Mouse (Mus musculus) stomach, embryonic 16.5 days (tissue): Measurements from ENCODE around the gene Terf2. TPM values are rescaled to one million over a fixed set of nuclear protein-coding genes. Genes with fewer than 3 reads are reported as not detected.

Source experiments
- ATAC-seq: fragments of 200-750 bp; cut with Nextera tagmentation; 2 replicates; pipeline ENCODE4 v1.8.0; 2017; ENCODE audit warnings: moderate number of reproducible peaks, moderate TSS enrichment; ENCODE audit not compliant: insufficient read depth, low FRiP score
- H3K27ac ChIP-seq: fragments of 300-500 bp; sonication (generic); 2 replicates; pipeline ENCODE4 v1.5.1; 2014; ENCODE audit warnings: low read length
- H3K27me3 ChIP-seq: fragments of 300-500 bp; sonication (generic); 2 replicates; pipeline ENCODE4 v1.6.1; 2014; ENCODE audit warnings: low read length, control low read depth, mixed read lengths; ENCODE audit not compliant: control insufficient read depth, insufficient read depth
- H3K36me3 ChIP-seq: fragments of 300-500 bp; sonication (generic); 2 replicates; pipeline ENCODE4 v1.6.1; 2014; ENCODE audit warnings: low read length; ENCODE audit not compliant: control insufficient read depth, insufficient read depth
- H3K4me1 ChIP-seq: fragments of 300-500 bp; sonication (generic); 2 replicates; pipeline ENCODE4 v1.6.1; 2014; ENCODE audit warnings: low read length, control low read depth, mixed read lengths; ENCODE audit not compliant: control insufficient read depth, insufficient read depth
- H3K4me2 ChIP-seq: fragments of 300-500 bp; sonication (generic); 2 replicates; pipeline ENCODE4 v1.6.1; 2014; ENCODE audit warnings: low read depth, low read length, mixed read lengths
- H3K4me3 ChIP-seq: fragments of 300-500 bp; sonication (generic); replicated peaks from 2 replicates; pipeline ENCODE4 v1.5.1; 2014; ENCODE audit warnings: mild to moderate bottlenecking, low read length
- H3K9ac ChIP-seq: fragments of 300-500 bp; sonication (generic); 2 replicates; pipeline ENCODE4 v1.6.1; 2014; ENCODE audit warnings: low read length
- H3K9me3 ChIP-seq: fragments of 300-500 bp; sonication (generic); replicated peaks from 2 replicates; pipeline ENCODE4 v1.6.1; 2016; ENCODE audit warnings: low read length, control low read depth; ENCODE audit not compliant: control insufficient read depth
- WGBS: fragments of 180-500 bp; shearing (Covaris S2); extraction: QIAGEN DNeasy Blood & Tissue Kit; methylation state at CpG from one replicate; pipeline ENCODE4 v1.1.7; 2014; 5-methylcytosine and 5-hydroxymethylcytosine counted together
- polyA plus RNA-seq: library from polyadenylated mRNA; unstranded; fragments of >200 nt; fragmentation: Nextera tagmentation; extraction: Ambion mirVana; gene quantifications from 2 replicates; pipeline ENCODE4 v1.2.1, GENCODE M21; 2015

The Terf2 gene
- polyA plus RNA-seq, 1 experiment from 2014 or later: 14.0 TPM

DNA sequence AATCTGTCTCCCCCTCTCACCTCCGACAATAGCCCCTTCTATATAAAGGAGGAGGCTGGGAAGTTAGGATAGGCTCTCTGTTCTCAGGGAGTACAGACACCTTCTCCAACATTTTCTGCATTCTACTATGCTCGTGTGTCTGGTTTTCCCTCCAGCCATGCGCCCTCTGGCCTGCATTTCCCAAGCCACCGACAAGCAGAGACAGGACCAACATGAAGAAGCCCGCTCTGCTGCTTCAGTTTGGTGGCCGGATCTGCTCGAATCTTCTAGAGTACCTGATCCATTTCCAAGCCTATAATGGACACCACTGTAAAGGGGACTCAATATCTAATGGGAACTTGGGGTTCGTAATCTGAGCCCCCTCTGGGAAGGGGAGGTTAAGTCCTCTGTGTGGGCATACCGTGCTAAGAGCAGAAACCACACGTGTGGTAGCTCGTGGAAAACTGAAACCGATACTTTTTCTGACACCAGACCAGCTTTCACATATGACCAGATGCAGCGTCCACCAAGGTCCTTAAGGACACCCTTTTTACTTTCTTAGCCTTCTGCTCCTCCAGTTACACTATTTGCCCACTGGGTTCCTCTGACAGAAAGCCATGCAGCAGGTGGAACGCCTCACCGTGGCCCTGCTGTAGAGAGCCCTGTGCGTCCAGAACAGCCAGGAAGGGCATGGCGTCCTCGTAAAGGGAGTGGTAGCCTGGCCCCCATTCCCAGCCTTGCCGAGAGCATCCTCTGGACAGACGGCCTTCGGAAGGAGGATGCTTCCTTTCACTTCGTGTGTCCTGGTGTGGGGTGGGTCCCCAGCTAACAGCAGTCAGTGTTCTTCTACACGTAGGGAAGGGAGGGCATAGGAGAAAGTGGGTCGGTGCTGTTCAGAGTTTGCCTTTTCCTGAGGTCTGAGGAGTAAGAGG is 36.5 kb upstream of the Terf2 start:
- 75% methylated on average over 24 of the region's 24 CpGs for WGBS
- H3K4me1 ChIP-seq: peaks cover 17% of the 10 kb centered on the region
- no peaks in the 10 kb centered on the region for H3K27me3 ChIP-seq
- ATAC-seq: no peak
- no peak overlapping the region for H3K9ac ChIP-seq
- no peaks in the 10 kb centered on the region for H3K36me3 ChIP-seq
- no peaks in the 10 kb centered on the region for H3K9me3 ChIP-seq
- no peak overlapping the region; the same call in 1 of the 2 replicates for H3K27ac ChIP-seq
- H3K4me3 ChIP-seq: no peak overlapping the region
- H3K4me2 ChIP-seq: no peak overlapping the region

DNA sequence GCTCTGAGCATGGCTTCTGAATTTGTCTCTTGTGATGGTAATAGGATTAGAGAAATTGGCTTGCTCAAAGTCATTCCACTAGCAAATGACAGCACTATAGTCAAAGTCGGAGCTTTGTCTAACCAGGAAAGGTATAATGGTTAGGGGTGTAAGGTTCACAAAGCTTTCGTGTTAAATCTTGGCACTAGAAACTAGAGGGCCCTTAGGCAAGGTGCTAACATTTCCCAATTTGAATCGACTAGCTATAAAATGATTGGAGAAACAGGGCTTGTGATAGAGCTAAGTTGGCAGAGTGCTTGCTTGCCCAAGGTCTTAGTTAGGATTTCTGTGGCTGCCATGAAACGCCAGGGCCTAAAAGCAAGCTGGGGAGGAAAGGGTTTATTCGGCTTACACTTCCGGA is 33.7 kb upstream of the Terf2 start:
- H3K4me3 ChIP-seq: no peak overlapping the region
- no peaks in the 10 kb centered on the region for H3K36me3 ChIP-seq
- no peak overlapping the region for H3K9ac ChIP-seq
- H3K4me2 ChIP-seq: no peak overlapping the region
- 79% methylated on average over 6 of the region's 6 CpGs for WGBS
- H3K9me3 ChIP-seq: no peaks in the 10 kb centered on the region
- peaks cover 17% of the 10 kb centered on the region for H3K4me1 ChIP-seq
- H3K27ac ChIP-seq: peak overlapping the region; percentile 55; the same call in 1 of the 2 replicates
- no peaks in the 10 kb centered on the region for H3K27me3 ChIP-seq
- no peak for ATAC-seq

DNA sequence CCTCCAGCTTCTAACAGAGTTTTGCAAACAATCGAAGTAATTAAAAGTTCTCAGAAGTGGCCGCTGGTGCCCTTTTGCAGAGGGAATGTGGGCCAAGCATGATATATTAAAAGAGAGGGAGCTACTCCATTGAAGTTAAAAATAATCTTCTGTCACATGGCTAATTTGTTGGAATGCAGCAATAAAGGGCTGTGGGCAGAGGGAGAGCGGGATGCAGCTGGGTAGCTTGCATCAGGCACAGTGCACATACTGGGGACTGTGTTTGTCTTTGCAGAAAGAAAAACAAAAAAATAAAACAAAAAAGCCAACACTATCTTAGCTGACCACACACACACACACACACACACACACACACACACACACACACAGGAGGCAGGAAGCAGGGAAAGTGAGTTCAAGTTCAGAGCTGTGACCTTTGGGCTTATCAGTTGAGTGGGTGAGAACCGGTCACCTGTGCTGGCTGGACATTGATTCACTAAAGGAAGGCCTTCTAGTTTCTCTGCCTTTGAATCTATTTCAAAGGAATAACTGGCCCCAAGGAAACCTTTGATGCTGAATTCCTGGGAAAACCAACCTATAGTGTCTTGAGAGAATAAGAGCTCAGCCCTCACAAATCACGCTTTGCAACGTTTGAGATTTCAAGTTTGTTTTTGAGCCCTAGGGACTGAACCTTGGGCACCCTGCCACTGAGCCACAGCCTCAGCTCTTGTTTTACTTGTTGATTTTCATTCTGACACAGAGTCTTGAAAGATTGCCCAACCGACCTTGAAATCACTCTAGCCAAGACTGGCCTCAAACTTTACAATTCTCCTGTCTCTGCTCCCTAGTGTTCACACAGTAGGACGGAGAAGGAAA is 33.1 kb upstream of the Terf2 start:
- H3K9me3 ChIP-seq: no peaks in the 10 kb centered on the region
- no peaks in the 10 kb centered on the region for H3K27me3 ChIP-seq
- H3K36me3 ChIP-seq: no peaks in the 10 kb centered on the region
- 43% methylated on average over 8 of the region's 8 CpGs for WGBS
- H3K9ac ChIP-seq: no peak overlapping the region
- H3K4me2 ChIP-seq: no peak overlapping the region
- H3K4me3 ChIP-seq: no peak overlapping the region
- ATAC-seq: peak; percentile 60; the same call in 1 of the 2 replicates
- H3K4me1 ChIP-seq: peaks cover 17% of the 10 kb centered on the region
- peak overlapping the region; percentile 55 for H3K27ac ChIP-seq

DNA sequence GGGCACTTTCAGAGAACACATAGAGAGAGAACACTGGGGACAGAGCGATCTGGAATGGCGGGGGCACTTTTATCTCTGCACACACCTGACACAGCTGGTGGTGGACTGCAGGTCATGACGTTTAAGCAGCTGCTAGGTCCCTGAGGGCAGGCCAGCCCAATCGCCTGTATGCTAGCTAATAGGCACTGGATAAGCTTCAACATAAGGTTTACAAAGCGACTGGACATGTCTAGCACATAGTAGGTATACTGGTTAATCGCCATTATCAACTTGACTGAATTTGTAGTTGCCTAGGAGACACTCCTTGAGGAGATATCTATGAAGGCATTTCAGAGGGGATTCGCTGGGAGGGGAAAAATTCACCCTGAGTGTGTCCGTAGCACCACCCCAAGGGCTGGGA is 28.0 kb upstream of the Terf2 start:
- H3K36me3 ChIP-seq: no peaks in the 10 kb centered on the region
- H3K9me3 ChIP-seq: no peaks in the 10 kb centered on the region
- no peak overlapping the region for H3K9ac ChIP-seq
- WGBS: 62% methylated on average over 8 of the region's 8 CpGs
- ATAC-seq: no peak
- peaks cover 10% of the 10 kb centered on the region; the same call in 1 of the 2 replicates for H3K4me1 ChIP-seq
- H3K4me3 ChIP-seq: no peak overlapping the region
- no peaks in the 10 kb centered on the region for H3K27me3 ChIP-seq
- H3K27ac ChIP-seq: no peak overlapping the region
- no peak overlapping the region for H3K4me2 ChIP-seq

DNA sequence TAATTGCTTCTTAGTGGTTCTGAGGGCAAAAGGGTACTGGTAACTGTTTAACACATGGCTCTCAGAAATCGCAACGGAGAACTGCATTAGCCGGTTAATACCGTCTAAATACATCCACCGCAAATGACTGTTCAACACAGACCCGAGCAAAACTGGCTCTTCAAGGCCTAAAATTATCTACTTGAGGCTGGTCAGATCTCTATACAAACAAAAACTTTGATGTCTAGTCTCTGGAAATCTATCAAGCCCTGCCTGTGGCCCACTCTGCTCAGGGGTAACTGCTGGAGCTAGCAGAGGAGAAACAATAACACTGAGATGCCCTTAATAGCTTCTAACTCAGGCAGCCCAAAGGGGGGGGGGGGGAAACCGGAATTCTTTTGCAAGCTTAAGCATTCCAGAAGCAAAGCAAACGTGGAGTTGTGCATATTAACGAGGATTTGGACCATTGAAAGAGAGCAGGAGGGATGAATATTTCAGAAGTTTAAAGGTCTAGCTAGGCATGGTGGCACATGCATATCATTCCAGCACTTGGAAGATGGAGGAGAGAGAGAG is 26.8 kb upstream of the Terf2 start:
- H3K4me1 ChIP-seq: peaks cover 12% of the 10 kb centered on the region; the same call in 1 of the 2 replicates
- peak overlapping the region; percentile 17 for H3K9ac ChIP-seq
- no peak overlapping the region for H3K4me3 ChIP-seq
- no peak for ATAC-seq
- H3K27ac ChIP-seq: peak overlapping the region; percentile 34
- H3K4me2 ChIP-seq: no peak overlapping the region
- no peaks in the 10 kb centered on the region for H3K9me3 ChIP-seq
- H3K27me3 ChIP-seq: no peaks in the 10 kb centered on the region
- H3K36me3 ChIP-seq: no peaks in the 10 kb centered on the region
- WGBS: 11% methylated on average over 9 of the region's 9 CpGs

DNA sequence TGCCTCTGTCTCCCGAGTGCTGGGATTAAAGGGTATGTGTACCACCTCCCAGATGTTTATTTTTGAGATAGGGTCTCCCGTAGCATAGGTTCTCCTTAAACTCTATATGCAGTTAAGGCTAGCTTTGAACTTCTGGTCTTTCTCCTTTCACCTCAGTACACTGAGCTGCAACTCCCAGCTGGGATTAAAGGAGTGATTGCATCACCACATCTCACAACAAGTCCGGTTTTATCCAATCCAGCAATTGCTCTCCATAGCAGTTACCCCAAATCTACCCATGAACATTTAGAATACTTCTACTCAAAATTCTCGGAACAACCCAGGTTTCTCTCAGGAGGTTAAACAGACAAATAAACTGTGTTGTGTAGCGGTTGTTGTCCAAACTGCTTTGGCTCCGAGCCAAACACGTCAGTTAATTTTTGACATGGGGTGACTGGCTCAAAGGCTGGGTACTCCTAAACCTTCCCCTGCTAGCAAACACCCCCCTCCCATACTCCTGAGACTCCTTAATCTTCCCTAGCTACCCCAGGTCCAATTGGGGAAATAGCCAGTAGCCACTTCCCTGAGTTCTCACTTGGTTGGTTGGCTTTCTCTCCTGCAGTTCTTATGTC is 25.4 kb upstream of the Terf2 start:
- Histone ChIP-seq H3K36me3 (no peaks in the 10 kb centered on the region), H3K4me2 (no peak overlapping the region), H3K4me1 (peaks cover 13% of the 10 kb centered on the region; the same call in 1 of the 2 replicates), H3K9ac (no peak overlapping the region), H3K9me3 (no peaks in the 10 kb centered on the region), H3K4me3 (no peak overlapping the region), H3K27me3 (no peaks in the 10 kb centered on the region), H3K27ac (peak overlapping the region; percentile 39; the same call in 1 of the 2 replicates)
- no peak for ATAC-seq
- 82% methylated on average over 7 of the region's 7 CpGs for WGBS

DNA sequence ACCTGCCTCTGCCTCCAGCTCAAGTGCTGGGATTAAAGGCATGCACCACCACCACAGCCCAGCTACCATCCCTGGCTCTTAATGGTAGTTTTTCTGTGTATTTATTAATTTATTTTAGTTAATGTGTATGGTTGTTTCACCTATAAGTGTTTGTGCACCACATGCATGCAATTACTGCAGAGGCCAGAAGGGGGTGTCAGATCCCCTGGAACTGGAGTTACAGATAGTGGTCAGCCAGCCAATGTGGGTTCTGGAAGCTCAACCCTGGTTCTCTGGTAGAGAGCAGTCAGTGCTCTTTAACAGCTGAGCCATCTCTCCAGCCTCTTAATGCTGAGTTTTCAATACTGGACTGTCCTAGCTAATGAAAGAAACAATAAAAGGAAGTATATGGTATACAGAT is 24.5 kb upstream of the Terf2 start:
- no peak for ATAC-seq
- no peak overlapping the region for H3K4me3 ChIP-seq
- no peak overlapping the region for H3K4me2 ChIP-seq
- no peak overlapping the region for H3K9ac ChIP-seq
- no peaks in the 10 kb centered on the region for H3K27me3 ChIP-seq
- no peak overlapping the region for H3K27ac ChIP-seq
- no peaks in the 10 kb centered on the region for H3K36me3 ChIP-seq
- H3K4me1 ChIP-seq: peaks cover 17% of the 10 kb centered on the region; the same call in 1 of the 2 replicates
- no peaks in the 10 kb centered on the region for H3K9me3 ChIP-seq

DNA sequence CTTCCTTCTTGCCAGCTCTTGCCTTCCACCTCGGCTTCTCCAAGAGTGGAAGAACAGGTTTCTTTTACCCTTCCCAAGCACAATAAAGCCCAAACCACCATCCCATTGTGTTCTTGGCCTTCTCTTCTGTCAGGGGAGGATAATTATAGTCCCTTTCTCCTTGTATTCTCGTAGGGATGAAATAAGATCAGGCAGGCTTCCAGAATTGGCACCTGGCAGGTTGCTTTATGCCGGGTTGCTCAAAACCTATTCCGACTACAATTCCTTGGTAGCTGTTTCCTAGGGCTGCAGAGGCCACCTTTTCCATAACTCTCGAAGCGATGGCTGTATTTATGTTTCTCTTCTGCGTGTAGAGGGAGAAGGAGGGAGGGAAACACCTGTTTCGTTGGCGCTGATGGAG is 23.1 kb upstream of the Terf2 start:
- no peak for ATAC-seq
- Histone ChIP-seq H3K9me3 (no peaks in the 10 kb centered on the region), H3K27ac (peak overlapping the region; percentile 77), H3K4me2 (no peak overlapping the region), H3K4me1 (peaks cover 17% of the 10 kb centered on the region; the same call in 1 of the 2 replicates), H3K9ac (no peak overlapping the region), H3K4me3 (no peak overlapping the region), H3K27me3 (no peaks in the 10 kb centered on the region), H3K36me3 (no peaks in the 10 kb centered on the region)
- 50% methylated on average over 9 of the region's 9 CpGs for WGBS
